Mouse (Mus musculus): ENCODE measurements around the gene Ccdc57. TPM values are rescaled to one million over a fixed set of nuclear protein-coding genes. Genes with fewer than 3 reads are reported as not detected.

The Ccdc57 gene
- total RNA-seq, 2 experiments from 2014 or later = 0.65 to 0.77 TPM

DNA sequence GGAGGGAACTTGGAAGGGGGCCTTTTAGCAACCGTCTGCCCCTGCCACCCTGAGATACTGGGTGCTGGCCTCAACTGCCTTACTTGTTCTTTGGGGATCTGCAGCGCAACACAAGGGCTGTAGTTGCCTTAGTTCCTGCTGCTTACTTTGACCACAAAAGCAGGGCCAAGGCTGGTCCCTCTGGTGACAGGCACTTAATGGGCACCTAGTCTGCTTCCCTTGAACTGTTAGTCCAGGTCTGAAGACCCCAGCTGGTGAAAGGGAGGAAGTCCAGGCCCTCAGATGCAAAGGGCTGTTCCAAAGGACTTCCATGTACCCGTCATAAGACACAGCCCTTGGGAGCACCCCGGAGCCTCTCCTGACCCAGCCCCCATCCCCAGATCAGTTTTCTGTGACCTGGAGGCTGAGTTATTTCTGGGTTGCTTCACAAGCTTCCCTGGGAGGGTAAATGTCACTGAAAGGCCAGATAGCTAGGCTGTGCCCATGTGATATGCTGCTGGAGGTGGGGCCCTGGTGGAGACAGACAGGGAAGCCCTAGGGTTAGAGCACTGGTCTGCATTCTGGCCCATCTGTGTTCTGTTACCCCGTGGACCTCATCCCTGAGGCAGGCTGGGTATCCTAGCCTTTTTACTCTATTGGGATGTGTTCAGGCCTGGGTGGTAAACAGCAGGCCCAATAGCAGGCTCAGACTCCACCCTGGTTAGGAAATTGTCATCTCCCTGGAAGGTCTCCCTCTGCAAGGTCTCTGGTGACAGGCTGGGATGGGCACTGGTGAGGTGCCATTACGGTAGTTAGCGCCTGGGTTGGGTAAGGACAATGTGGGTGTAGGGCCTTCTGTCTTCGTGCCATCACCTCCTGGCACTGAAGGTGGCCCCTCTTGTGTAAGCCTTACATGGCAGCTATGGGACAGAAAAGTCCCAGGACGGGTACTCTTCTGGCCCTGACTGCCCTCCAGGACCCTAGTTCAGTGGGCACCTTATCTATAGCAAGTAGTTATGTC is 19.4 kb upstream of the Ccdc57 start:
- DNase-seq = no peak

DNA sequence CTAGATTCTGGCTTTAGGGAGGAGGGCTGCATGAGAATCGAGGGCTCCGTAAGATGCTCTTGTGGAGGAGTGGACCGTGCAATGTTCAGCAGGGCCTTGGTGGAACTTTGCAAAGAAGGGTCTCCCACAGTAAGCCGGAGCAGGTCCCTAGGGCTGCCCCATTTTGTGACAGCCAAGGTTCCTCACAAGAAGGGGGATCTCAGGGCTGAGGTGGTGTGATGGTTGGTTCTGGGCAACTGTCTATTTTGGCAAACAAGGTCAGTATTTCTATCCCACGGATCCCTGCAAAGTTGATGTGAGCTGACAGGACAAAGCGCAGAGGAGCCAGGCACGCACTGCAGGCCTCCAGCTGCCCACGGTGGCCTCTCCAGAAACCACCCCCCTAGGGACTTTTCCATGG is 18.6 kb upstream of the Ccdc57 start:
- DNase-seq = no peak

DNA sequence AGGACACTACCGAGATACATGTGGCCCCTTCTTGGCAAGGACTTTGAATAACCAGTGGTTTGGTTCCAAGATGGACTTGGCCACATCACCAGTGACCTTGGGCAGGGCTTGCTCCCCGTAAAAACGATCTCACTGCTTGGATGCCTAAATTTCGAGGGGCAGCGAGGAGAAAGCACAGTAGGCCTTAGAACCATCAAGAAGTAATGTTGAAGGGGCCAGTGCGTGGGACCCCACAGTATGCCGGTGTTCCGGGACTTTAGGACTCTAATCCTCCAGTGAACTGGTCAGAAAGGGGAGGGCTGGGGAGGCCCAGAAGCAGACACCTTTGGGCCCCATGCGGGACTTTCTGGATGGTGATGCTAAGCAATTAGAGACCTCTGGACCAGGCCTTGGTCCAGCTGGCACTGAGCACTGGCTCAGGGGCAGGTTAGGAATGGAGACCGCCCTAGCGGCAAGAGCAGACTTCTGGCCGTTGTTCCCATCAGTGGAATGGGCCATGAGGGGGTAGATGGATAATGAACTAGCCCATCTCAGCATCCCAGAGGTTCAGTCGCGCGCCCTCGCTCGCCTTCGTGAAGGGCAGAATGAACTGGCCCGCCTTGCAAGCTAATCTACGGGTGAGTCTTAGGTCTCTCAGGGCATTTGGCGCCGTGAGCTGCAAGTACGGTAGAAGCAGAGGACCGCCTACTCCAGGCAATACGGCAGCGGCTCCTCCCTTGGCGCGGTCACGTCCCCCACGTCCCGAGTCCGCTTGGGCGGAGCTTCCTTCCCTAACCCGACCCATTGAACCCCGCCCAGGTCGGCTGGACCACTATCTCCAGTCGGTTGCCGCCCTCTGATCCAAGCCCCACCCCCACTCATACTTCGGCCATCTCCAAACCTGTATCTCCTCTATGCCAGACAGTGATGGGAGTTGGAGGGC is 17.9 kb upstream of the Ccdc57 start:
- DNase-seq = peak; percentile 93 to 96

DNA sequence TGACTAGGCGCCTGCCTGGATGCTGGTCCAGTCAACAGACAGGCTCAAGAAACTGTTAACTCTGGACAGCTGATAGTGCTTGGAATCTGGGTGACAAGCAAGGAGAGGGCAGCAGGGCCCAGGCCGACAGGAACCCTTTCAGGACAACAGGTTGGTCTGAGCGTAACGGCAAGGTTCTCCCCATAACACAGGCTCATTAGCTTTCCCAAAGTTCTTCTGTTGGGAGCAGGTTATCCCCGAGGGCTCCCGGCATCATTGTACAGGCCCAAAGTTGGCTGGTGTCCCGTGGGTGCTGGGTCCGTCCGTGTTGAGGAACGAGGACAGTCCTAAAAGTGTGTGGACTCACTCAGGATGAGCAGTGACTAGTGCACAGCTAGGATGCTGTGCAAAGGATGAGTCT is 17.2 kb upstream of the Ccdc57 start:
- no peak for DNase-seq

DNA sequence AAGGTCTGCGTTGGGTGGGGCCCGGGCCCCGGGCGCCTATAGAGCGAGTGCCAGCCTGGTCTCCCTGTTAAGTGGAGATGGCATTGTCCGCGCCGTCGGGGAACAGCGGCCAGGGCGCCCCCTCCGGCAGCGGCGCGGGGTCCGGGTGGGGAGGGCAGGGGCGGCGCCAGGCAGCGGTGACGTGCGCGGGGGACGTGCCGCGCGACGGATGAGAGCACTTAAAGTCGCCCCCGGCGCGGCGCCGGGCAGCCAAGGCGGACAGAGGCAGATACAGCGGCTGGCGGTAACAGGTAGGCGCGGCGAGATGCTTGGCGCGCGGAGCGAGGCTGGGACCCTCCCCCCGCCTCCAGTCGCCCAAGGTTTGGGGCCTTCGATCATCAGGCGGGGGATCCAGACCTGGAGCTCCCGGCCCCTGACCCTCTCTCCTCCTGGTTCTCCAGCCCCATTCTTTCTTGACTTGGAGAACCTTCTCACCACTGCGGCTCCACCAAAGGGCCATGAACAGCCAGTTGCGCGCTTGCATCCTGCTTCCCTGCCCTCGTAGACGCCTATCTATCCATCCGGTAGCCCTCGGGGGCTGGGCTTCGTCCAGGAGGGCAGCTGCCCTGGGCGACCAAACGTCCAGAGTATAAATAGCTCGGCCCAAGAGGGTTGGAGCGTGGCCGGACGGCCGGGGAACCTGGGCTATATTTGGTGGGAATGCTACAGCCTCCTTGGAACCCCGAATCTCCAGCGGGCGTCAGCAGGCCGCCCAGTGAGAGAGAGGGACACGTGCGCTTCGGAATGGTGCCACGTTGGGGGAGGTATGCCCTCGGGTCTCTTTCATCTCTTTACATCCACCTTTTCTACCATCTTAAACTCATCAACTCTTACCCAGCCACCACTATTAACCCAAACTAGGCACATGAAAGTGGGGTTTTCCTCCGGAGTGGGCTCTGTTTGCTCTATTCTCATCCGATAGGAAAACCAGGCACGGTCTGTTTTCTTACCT is 16.5 kb upstream of the Ccdc57 start:
- DNase-seq = peak; percentile 45 to 48

DNA sequence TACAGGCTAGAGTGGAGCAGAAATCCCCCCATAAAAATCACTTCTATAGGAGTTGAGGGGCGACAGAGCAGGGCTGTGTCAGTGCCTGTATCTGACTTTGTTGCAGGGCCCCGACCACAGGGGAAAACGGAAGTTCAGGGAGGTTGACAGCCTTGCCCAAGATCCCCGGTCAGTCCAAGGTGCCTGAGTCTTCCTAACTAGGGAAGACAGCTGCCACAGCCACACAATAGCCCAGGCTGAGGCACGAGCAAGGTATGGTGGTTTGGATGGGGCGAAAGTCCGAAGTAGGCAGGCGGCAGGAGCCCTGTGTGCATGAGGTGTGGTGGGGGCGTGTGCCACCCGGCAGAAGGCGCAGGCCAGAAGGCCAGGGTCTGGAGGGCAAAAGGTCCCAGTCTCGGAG is 15.7 kb upstream of the Ccdc57 start, which contains the start of gene Slc16a3:
Gene Slc16a3 (plus strand): TSS at position 153 of the 400 bp plus-strand sequence.
- no peak for DNase-seq

DNA sequence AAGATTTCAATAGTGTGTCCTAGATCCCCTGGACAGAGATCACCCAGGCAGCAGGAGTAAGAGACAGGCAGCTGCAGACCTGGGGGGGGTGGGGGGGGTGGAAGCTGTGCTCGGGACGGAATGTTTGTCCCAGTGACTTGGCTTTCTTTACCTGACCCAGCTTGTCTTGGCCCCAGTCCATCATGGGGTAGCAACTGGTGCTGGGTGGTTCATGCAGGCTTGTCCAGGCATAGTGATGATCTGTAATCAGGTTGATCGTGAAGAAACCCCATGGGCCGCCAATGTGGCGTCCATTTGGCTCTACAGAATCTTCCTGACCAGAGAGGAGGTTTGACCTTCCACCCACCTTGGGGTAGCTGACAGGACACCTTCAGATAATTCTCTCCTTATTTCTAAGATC is 13.3 kb upstream of the Ccdc57 start:
- no peak for DNase-seq

DNA sequence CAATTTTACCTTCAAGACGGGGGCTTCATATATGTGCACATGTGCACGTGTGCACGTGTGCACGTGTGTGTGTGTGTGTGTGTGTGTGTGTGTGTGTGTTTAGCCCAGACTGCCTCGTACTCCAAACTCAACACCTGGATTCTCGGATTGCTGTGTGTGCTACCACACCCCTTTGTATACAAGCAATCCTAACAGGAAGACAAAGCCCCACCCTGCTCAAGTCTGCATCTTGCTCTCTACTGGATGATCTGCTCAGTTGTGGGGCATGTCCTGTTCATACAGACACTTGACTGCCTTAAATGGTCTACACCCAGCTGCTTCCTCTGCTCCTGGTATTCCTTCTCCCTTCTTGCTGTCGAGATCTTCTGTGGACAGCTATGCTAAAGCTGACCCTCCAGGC is 12.6 kb upstream of the Ccdc57 start:
- no peak for DNase-seq

DNA sequence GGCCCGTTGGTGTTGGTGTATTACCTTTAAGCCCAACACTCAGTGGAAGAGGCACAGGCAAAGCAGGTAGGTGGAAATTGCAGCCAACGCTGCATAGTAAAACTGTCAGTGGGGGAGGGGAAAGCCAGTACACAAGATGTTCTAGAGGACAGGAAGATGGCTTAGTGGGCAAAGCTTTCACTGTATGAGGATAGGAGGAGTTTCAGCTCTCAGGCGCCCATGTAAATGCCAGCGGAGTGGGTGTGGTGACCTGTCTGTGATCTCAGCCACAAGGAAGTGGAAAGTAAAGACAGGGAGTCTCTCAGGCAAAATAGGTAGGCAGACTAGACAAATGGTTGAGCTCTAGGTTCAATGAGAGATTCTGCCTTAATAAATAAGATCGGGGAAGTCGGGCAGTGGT is 8.3 kb upstream of the Ccdc57 start:
- DNase-seq = no peak

DNA sequence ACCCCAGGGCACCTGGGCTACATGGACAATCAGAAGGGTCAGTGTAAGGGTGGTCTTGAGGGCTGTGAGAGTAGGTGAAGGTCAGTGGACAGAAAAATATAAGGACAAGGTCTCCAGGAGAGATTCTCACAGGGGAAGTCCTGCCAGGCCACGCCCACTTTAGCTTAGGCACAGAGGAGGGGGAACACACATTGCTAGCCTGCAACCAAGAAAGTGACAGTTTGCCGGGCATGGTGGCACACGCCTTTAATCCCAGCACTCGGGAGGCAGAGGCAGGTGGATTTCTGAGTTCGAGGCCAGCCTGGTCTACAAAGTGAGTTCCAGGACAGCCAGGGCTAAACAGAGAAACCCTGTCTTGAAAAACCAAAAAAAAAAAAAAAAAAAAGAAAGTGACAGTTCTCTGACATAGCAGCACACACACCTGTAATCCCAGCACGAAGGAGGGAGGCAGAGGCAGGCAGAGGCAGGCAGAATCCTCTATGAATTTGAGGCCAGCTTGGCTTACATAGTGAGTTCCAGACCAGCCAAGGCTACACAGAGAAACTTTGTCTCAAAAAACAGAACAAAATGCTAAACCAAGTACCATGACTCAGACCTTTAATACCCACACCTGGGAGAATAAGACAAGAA is 7.2 kb upstream of the Ccdc57 start:
- DNase-seq = no peak

DNA sequence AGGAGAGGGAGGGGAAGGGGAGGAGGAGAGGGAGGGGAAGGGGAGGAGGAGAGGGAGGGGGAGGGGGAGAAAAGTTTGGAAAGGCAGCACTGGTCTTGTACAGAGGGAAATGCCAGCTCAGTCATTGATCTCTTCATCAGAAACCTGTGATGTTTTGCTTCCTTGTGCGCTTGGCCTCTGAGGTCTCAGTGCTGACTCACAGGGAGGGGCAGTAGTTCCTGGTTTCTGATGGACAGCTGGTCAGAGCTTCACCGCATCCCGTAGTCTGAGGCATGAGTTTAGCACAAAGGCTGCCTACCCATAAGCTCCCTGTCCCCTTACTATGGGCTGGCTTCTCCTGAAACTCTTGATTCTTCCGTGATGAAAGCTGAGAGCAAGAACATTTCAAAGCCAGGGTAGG is 6.1 kb upstream of the Ccdc57 start:
- DNase-seq = no peak

DNA sequence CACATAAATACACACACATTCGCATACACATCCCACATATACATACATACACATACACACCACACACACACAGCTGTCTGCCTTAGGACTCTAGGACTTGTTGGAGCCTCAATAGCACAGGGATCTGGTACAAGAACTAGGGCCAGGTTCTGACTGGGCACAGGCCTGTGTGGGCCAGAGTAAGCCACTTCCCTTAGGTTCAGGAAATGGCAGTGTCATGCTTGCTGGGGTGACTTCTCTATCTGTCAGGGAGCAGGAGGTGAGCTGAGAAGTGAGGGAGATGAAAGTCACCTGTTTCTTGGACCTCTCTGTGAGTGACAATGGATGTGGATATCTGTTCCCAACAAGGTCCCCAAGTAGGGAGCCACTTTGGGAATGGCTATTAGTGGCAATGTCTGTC is 5.3 kb upstream of the Ccdc57 start:
- DNase-seq = no peak

DNA sequence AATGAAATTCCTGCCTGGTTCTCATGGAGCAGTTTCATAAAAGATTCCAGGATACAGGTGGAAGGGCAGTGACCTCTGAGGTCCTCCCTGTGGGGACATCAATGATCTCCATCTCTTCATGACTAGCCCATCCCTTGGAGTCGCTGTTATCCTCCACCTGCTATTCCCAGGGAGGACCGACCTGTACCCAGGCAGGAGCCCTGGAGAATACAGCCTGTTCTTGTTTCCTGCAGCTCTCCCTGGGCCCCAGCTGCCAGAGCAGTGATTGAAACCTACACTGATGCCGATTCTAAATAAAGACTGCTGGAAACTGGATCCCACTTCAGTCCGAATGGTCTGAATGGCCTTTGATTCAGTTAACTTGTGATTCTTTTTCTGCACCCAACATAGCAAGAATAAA is 1.2 kb downstream of the Ccdc57 start:
- no peak for DNase-seq

DNA sequence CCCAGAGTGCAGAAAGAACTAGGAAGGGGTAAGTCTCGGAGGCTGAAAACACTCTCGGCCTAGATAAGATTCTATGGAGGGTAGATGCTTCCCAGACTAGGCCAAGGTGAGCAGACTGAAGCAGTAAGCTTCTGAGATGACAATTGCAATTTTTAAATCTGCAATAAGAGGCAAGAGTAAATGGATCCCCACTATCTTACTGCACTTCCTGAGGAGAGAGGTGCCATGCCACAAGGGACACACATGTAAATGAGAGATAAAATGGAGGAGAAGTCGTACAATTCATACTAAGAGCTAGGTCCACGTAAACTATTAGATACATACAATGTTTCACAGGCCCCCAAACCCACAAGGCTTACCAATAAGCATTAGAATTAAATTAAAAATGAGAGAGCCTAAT is 4.2 kb downstream of the Ccdc57 start:
- DNase-seq = no peak

DNA sequence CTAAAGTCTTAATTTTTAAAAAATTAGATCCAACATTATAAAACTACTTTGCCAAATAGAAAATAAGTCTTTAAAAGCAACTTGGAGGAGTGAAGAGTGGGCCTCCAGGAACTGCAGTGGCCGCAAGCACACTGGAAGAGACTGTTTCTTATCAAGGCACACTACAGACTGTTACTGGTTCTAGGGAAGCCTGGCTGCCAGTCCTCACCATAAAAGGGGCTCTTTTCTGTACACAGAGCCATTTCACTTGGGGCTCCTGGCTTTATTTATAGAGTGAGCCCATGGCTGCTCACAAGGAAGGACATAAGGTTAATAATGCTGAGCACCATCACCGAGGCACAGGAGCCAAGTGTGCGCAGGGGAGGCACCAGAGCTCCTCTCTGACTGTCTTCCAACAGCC is 10.1 kb downstream of the Ccdc57 start:
- no peak for DNase-seq

DNA sequence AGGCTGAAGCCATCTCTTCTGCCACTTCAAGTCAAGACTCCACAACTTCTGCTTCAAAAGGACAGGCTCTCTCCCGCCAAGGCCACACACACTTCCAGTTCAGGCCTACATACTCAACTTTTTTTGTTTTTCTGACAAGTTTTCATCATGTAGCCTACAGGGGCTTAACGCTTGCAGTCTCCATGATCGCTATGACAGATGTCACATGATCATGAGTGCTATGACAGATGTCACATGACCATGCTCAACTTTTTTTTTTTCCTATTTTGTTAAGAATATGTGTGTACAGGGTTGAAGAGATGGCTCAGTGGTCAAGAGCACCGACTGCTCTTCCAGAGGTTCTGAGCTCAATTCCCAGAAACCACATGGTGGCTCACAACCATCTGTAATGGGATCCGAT is 14.9 kb downstream of the Ccdc57 start:
- DNase-seq = no peak

DNA sequence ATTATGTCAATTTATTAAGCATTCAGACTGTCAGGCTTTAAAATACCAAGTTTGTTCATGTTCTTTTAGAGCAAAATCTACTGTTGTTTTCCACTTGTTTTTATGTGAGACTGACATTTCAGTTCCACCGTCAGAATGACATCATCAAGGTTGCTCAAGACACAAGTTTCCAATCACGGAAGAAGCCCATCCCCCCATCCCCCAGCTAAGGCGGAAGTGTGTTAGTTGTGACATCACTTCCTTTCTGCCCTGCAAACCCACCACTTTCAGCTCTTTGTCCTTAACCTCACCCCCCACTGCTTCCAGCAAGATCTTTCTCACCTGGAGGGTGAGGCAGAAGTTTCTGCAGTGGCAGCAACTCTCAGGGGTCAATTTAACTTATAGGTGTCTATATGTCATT is 16.2 kb downstream of the Ccdc57 start:
- no peak for DNase-seq

DNA sequence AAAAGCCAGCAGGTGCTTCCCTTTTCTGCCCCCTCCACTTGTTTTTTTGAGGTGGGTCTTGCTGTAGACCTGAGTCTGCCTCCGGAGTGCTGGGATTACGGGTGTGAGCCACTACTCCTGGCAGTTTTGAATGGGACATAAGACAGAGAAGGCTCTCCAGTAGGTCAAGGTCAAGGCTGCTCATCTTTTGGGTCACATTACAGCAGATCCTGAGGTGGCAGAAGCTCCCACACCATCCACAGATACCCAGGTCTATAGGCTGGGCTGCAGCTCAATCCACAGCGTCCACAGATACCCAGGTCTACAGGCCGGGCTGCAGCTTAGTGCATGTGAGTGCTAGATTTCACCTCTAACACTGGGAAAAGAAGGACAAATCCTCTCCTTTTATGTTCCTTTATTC is 18.9 kb downstream of the Ccdc57 start:
- no peak for DNase-seq

DNA sequence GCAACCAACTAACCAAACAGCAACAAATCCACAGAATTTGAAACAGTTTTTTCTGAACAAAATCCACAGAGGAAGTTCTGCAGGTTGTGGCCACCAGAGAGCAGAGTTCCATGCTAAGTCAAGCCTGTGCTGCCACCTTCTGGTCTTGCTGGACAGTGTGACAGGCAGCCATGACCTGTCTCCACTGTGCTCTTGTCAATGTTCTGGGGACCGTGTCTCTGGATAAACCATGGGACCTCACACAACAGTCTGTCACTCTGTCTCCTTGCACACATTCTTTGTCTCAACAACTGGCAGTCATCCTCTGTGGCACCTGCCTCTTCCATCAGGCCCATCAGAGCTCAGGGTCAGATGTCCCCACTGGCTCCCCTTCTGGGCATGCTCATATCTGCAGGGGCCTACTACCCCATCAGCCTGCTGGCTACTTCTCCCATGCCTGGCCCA is 27.2 kb downstream of the Ccdc57 start:
- DNase-seq = peak; percentile 75 to 86

DNA sequence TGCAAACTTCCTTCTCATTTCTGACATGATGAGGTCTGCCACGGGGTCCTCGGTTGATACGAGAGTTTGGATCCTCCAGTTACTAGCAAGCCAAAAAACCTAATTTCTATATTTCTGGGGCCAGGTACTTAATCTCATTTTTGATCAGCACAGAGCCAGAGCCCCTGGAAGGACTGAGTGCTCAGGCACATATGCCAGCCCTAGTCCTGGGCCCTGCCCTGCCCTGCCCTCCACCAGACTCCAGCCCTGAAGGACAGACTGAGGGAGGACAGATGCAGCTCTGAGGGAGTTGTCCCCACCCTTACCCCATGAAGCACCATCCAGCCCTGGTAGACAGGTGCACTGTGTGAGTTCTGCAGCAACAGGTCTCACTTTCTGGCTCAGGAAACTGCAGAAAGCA is 28.1 kb downstream of the Ccdc57 start:
- DNase-seq = no peak

Data from heart, adult 18-20 months (tissue).